Mouse (Mus musculus): ENCODE results near the gene Cdc40.
"Not testable (repeated sequence)": the region's sequence is repeated elsewhere in the genome, so short reads cannot be mapped to it uniquely, and the experiment has no call there.

DNA sequence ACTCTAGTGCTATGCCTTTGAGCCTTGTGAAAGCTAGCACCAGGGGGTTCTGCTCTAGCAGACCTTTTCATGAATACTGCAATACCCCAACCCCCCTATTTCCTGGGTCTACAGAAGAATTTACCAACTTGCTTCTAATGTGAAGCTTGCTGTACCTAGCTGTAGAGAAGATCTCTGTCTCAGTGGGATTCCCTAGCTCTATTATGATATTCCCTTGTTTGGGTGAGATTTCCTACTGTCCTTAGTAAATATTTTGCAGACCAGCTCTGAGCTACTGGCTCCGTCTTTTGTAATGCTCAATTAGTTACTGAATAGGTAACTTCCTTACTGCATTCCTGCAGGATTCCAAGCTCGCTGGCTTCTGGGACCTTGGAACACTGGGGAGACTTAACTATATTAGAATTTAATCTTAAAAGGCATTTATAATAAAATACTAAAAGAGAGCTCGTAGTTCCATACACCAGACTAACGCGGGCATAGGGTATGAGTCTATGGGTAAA is 73.7 kb downstream of the Cdc40 start:
- TF ChIP-seq MYOD1 (IDR thresholded peaks at IDR 0.05; ENCODE audit: control insufficient read depth in 1 of 3, insufficient read length in 2 of 3, low read depth in 2 of 3); MAX (IDR thresholded peaks at IDR 0.05; ENCODE audit: low read depth); TCF12 (IDR thresholded peaks at IDR 0.05; ENCODE audit: insufficient read depth, poor library complexity, severe bottlenecking); POLR2A (IDR thresholded peaks at IDR 0.05; ENCODE audit: insufficient read length, low read depth); USF1 (IDR thresholded peaks at IDR 0.05; ENCODE audit: low read depth); E2F4 (IDR thresholded peaks at IDR 0.05; ENCODE audit: insufficient read depth); CEBPB (IDR thresholded peaks at IDR 0.05; ENCODE audit: insufficient read depth, poor library complexity, severe bottlenecking); POLR2AphosphoS2 (IDR thresholded peaks at IDR 0.05; ENCODE audit: insufficient read length, low read depth); MYOG (IDR thresholded peaks at IDR 0.05; ENCODE audit: control insufficient read depth in 1 of 3, insufficient read depth in 1 of 3, insufficient read length in 2 of 3, low read depth in 2 of 3); TCF3 (IDR thresholded peaks at IDR 0.05; ENCODE audit: insufficient read length, low read depth); SRF (IDR thresholded peaks at IDR 0.05; ENCODE audit: control insufficient read depth, insufficient read length, low read depth): not testable (repeated sequence)

Data from myocyte (in vitro differentiated cells).